Mouse (Mus musculus) limb, embryonic 11.5 days (tissue): ENCODE data around the gene Atp5f1. TPM values are rescaled to one million over a fixed set of nuclear protein-coding genes. Genes with fewer than 3 reads are reported as not detected.

Experiments
- ATAC-seq: fragments of 200-750 bp; cut with Nextera tagmentation; 2 replicates; pipeline ENCODE4 v1.8.0; 2017; ENCODE audit warnings: low read depth; ENCODE audit not compliant: insufficient number of reproducible peaks, low FRiP score, low TSS enrichment
- DNase-seq: peaks from one replicate; pipeline ENCODE4 v3.0.0-alpha.2; 2015; ENCODE audit warnings: low spot score
- H3K27ac ChIP-seq: fragments of 300-500 bp; sonication (generic); replicated peaks from 2 replicates; pipeline ENCODE4 v1.5.1; 2014; ENCODE audit warnings: low read depth, mild to moderate bottlenecking, low read length
- H3K27me3 ChIP-seq: fragments of 300-500 bp; sonication (generic); 2 replicates; pipeline ENCODE4 v1.6.1; 2014; ENCODE audit warnings: mild to moderate bottlenecking, low read length, mixed read lengths; ENCODE audit not compliant: control insufficient read depth, insufficient read depth
- H3K36me3 ChIP-seq: fragments of 300-500 bp; sonication (generic); 2 replicates; pipeline ENCODE4 v1.6.1; 2014; ENCODE audit warnings: mild to moderate bottlenecking, low read length, moderate library complexity, mixed read lengths; ENCODE audit not compliant: control insufficient read depth, insufficient read depth
- H3K4me1 ChIP-seq: fragments of 300-500 bp; sonication (generic); 2 replicates; pipeline ENCODE4 v1.6.1; 2014; ENCODE audit warnings: low read length, mixed read lengths; ENCODE audit not compliant: control insufficient read depth, insufficient read depth
- H3K4me2 ChIP-seq: fragments of 300-500 bp; sonication (generic); 2 replicates; pipeline ENCODE4 v1.6.1; 2014; ENCODE audit warnings: low read depth, mild to moderate bottlenecking, moderate library complexity; ENCODE audit not compliant: severe bottlenecking
- H3K4me3 ChIP-seq: fragments of 300-500 bp; sonication (generic); 2 replicates; pipeline ENCODE4 v1.5.1; 2014; ENCODE audit warnings: low read depth, low read length
- H3K9ac ChIP-seq: fragments of 300-500 bp; sonication (generic); 2 replicates; pipeline ENCODE4 v1.6.1; 2014; ENCODE audit warnings: mild to moderate bottlenecking, low read length
- H3K9me3 ChIP-seq: fragments of 300-500 bp; sonication (generic); 2 replicates; pipeline ENCODE4 v1.6.1; 2016; ENCODE audit warnings: low read length; ENCODE audit not compliant: control insufficient read depth
- WGBS: fragments of 180-500 bp; shearing (Covaris S2); extraction: QIAGEN DNeasy Blood & Tissue Kit; methylation state at CpG from one replicate; pipeline ENCODE4 v1.1.7; 2014; 5-methylcytosine and 5-hydroxymethylcytosine counted together
- polyA plus RNA-seq: library from polyadenylated mRNA; unstranded; fragments of >200 nt; fragmentation: Nextera tagmentation; extraction: Ambion mirVana; gene quantifications from 2 replicates; pipeline ENCODE4 v1.2.1, GENCODE M21; 2014

Gene Atp5f1
- polyA plus RNA-seq, 1 experiment from 2014 or later, result 505 TPM

- Histone ChIP-seq H3K27ac (no peak overlapping the region), H3K4me3 (no peak overlapping the region), H3K9ac (no peak overlapping the region), H3K9me3 (no peaks in the 10 kb centered on the region), H3K27me3 (no peaks in the 10 kb centered on the region), H3K4me1 (no peaks in the 10 kb centered on the region), H3K36me3 (peaks cover under 1% of the 10 kb centered on the region; the same call in 1 of the 2 replicates), H3K4me2 (no peak overlapping the region)
- 93% methylated on average over 4 of the region's 4 CpGs for WGBS
- ATAC-seq (no peak), DNase-seq (no peak)
Measured at GRCm38 (mm10) chr3:105936111-105936510, 23.8 kb downstream of the Atp5f1 start.

- Histone ChIP-seq H3K4me3 (no peak overlapping the region), H3K27ac (no peak overlapping the region), H3K27me3 (no peaks in the 10 kb centered on the region), H3K4me2 (no peak overlapping the region), H3K4me1 (no peaks in the 10 kb centered on the region), H3K36me3 (no peaks in the 10 kb centered on the region), H3K9ac (no peak overlapping the region), H3K9me3 (no peaks in the 10 kb centered on the region)
- no peak for DNase-seq
- WGBS, result 91% methylated on average over 5 of the region's 5 CpGs
- ATAC-seq, result no peak
Measured at GRCm38 (mm10) chr3:105935033-105935432, 24.9 kb downstream of the Atp5f1 start.

GRCm38 (mm10) chr3:105933926-105934325 is 26.0 kb downstream of the Atp5f1 start:
- Histone ChIP-seq H3K4me2 (no peak overlapping the region), H3K9ac (no peak overlapping the region), H3K4me3 (no peak overlapping the region), H3K27me3 (no peaks in the 10 kb centered on the region), H3K4me1 (no peaks in the 10 kb centered on the region), H3K27ac (no peak overlapping the region), H3K9me3 (no peaks in the 10 kb centered on the region), H3K36me3 (no peaks in the 10 kb centered on the region)
- ATAC-seq, result no peak
- 93% methylated on average over 6 of the region's 6 CpGs for WGBS
- DNase-seq, result no peak

GRCm38 (mm10) chr3:105932240-105933071 is 27.4 kb downstream of the Atp5f1 start, which contains the start of gene I830077J02Rik:
I830077J02Rik (minus strand) TSS chr3:105932664.
- Histone ChIP-seq H3K36me3 (no peaks in the 10 kb centered on the region), H3K4me3 (no peak within 1 kb of the TSS), H3K9me3 (no peaks in the 10 kb centered on the region), H3K9ac (no peak within 1 kb of the TSS), H3K4me2 (no peak within 1 kb of the TSS), H3K4me1 (no peaks in the 10 kb centered on the region), H3K27ac (no peak within 1 kb of the TSS), H3K27me3 (no peaks in the 10 kb centered on the region)
- no peak for DNase-seq
- no peak for ATAC-seq
- 82% methylated on average over 8 of the region's 8 CpGs for WGBS

GRCm38 (mm10) chr3:105931095-105931494 is 28.8 kb downstream of the Atp5f1 start:
- Histone ChIP-seq H3K4me1 (no peaks in the 10 kb centered on the region), H3K9ac (no peak overlapping the region), H3K9me3 (no peaks in the 10 kb centered on the region), H3K27me3 (no peaks in the 10 kb centered on the region), H3K4me2 (no peak overlapping the region), H3K36me3 (no peaks in the 10 kb centered on the region), H3K4me3 (no peak overlapping the region), H3K27ac (no peak overlapping the region)
- ATAC-seq, result no peak
- 84% methylated on average over 2 of the region's 2 CpGs for WGBS
- no peak for DNase-seq

GRCm38 (mm10) chr3:105929821-105930220 is 30.1 kb downstream of the Atp5f1 start:
- WGBS, result 85% methylated on average over 7 of the region's 7 CpGs

GRCm38 (mm10) chr3:105928781-105929180 is 31.1 kb downstream of the Atp5f1 start:
- no peaks in the 10 kb centered on the region for H3K27me3 ChIP-seq
- ATAC-seq, result no peak
- H3K9me3 ChIP-seq, result no peaks in the 10 kb centered on the region
- no peaks in the 10 kb centered on the region for H3K4me1 ChIP-seq
- no peaks in the 10 kb centered on the region for H3K36me3 ChIP-seq
- WGBS, result 89% methylated on average over 6 of the region's 6 CpGs
- no peak overlapping the region for H3K4me3 ChIP-seq
- H3K4me2 ChIP-seq, result no peak overlapping the region
- DNase-seq, result no peak
- no peak overlapping the region for H3K27ac ChIP-seq
- no peak overlapping the region for H3K9ac ChIP-seq

More at GRCm38 (mm10) chr3:105929821-105930220, 30.1 kb downstream of the Atp5f1 start:
- Histone ChIP-seq H3K4me3 (no peak overlapping the region), H3K27me3 (no peaks in the 10 kb centered on the region), H3K4me2 (no peak overlapping the region), H3K9ac (no peak overlapping the region), H3K36me3 (no peaks in the 10 kb centered on the region), H3K27ac (no peak overlapping the region), H3K4me1 (no peaks in the 10 kb centered on the region), H3K9me3 (no peaks in the 10 kb centered on the region)
- ATAC-seq (no peak), DNase-seq (no peak)

- WGBS, result 93% methylated on average over 3 of the region's 3 CpGs
- no peaks in the 10 kb centered on the region for H3K9me3 ChIP-seq
Measured at GRCm38 (mm10) chr3:105928195-105928569, 31.7 kb downstream of the Atp5f1 start.

More at GRCm38 (mm10) chr3:105928195-105928569, 31.7 kb downstream of the Atp5f1 start:
- no peak overlapping the region for H3K4me3 ChIP-seq
- no peaks in the 10 kb centered on the region for H3K4me1 ChIP-seq
- no peak overlapping the region for H3K4me2 ChIP-seq
- H3K27ac ChIP-seq, result no peak overlapping the region
- ATAC-seq, result no peak
- H3K27me3 ChIP-seq, result no peaks in the 10 kb centered on the region
- no peak overlapping the region for H3K9ac ChIP-seq
- DNase-seq, result no peak
- H3K36me3 ChIP-seq, result no peaks in the 10 kb centered on the region
